Mouse (Mus musculus): ENCODE results near the gene Adgrl3. TPM values are rescaled to one million over a fixed set of nuclear protein-coding genes. Genes with fewer than 3 reads are reported as not detected.

Adgrl3 gene
- polyA plus RNA-seq, 1 experiment from 2014 or later, result 20.4 TPM

- Histone ChIP-seq H3K27me3 (no peaks in the 10 kb centered on the region), H3K4me2 (no peak overlapping the region), H3K36me3 (no peaks in the 10 kb centered on the region), H3K4me1 (no peaks in the 10 kb centered on the region), H3K9me3 (replicated peaks) (no peaks in the 10 kb centered on the region), H3K9ac (no peak overlapping the region), H3K27ac (no peak overlapping the region), H3K4me3 (replicated peaks) (no peak overlapping the region)
- ATAC-seq (replicated peaks; ENCODE audit: low FRiP score), result no peak
- WGBS, result 91% methylated on average over 2 of the region's 2 CpGs
Measured at GRCm38 (mm10) chr5:81837860-81838259, 817.9 kb downstream of the Adgrl3 start.

- no peak for ATAC-seq (replicated peaks; ENCODE audit: low FRiP score)
- H3K27ac ChIP-seq, result no peak overlapping the region
- H3K4me3 ChIP-seq (replicated peaks), result no peak overlapping the region
- no peak overlapping the region for H3K4me2 ChIP-seq
- H3K36me3 ChIP-seq, result no peaks in the 10 kb centered on the region
- no peaks in the 10 kb centered on the region for H3K9me3 ChIP-seq (replicated peaks)
- no peaks in the 10 kb centered on the region for H3K27me3 ChIP-seq
- 35% methylated on average over 4 of the region's 4 CpGs for WGBS
- no peak overlapping the region for H3K9ac ChIP-seq
- no peaks in the 10 kb centered on the region for H3K4me1 ChIP-seq
Measured at GRCm38 (mm10) chr5:81843798-81844197, 823.9 kb downstream of the Adgrl3 start.

- Histone ChIP-seq H3K4me1 (no peaks in the 10 kb centered on the region), H3K9ac (no peak overlapping the region), H3K27me3 (no peaks in the 10 kb centered on the region), H3K9me3 (replicated peaks) (no peaks in the 10 kb centered on the region), H3K27ac (no peak overlapping the region), H3K4me3 (replicated peaks) (no peak overlapping the region), H3K4me2 (no peak overlapping the region), H3K36me3 (no peaks in the 10 kb centered on the region)
- WGBS, result 65% methylated on average over 6 of the region's 6 CpGs
- no peak for ATAC-seq (replicated peaks; ENCODE audit: low FRiP score)
Measured at GRCm38 (mm10) chr5:81870336-81870735, 850.4 kb downstream of the Adgrl3 start.

Small RNAs within 50 kb of the gene (microRNA-seq; reads per million reads assigned to microRNA genes)
- gene Gm22048, result not detected

All from kidney, embryonic 15.5 days (tissue).